Mouse (Mus musculus) mouse embryonic stem cell (cell line): ENCODE results near the gene Gm12789.
"Not testable (repeated sequence)": the region's sequence is repeated elsewhere in the genome, so short reads cannot be mapped to it uniquely, and the experiment has no call there.

Experiments
- in situ Hi-C, 2 experiments: fragments of 300-500 bp; cut with MboI; formaldehyde crosslinking; loops; 1 replicate in 1 of 2; 3 replicates in 1 of 2; pipeline ENCODE4 v1.14.3; 2019 to 2020; ENCODE audit warnings: low sequenced_read_pairs in 2 of 2, low pct_unique_long_range_greater_than_20kb in 1 of 2, mixed read lengths in 1 of 2; ENCODE audit not compliant: unreplicated experiment in 1 of 2

Gm12789 gene

DNA sequence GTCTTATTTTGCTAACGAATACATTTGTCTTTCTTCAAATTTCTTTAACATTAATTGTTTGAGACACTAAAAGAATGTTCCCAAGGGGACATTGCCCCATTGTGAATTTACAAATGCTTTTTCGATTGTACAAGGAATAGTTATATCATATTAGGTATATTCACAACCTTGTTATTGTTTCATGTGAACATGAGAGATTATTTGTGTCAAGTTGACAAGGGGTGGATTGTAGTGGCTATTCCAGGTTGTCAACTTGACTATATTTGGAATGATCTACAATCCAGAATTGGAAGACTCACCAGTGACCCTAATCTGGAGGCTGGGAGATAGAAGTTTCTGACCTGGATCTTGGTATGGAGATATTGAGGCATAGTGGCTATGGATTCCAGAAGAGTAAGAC, at the start of gene Gm12789:
Gm12789 (plus strand) TSS at position 301 of the 400 bp plus-strand sequence.
- in situ Hi-C loops = not testable (repeated sequence)

DNA sequence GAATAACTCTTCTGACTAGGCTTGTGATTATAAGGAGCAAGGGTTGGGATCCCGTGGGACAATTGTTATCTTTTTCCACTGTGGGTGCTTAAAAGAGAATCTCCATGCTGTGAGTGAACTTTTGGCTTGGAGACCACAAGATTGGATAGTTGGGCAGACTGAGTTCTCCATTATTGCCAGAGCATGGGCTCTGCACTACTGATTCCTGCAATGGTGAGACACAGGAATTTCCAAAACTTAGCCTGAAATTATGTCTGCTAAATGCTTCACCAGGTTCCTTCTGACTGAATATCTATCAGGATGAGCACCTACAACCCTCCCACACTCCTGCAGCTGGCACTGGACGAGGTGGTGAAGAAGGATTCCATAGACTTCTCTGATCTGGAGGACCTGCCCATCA, 46.3 kb upstream of the Gm12789 start, which contains the start of gene Gm12794:
Gm12794 (plus strand) TSS at position 301 of the 400 bp plus-strand sequence.
- in situ Hi-C loops = not testable (repeated sequence)

DNA sequence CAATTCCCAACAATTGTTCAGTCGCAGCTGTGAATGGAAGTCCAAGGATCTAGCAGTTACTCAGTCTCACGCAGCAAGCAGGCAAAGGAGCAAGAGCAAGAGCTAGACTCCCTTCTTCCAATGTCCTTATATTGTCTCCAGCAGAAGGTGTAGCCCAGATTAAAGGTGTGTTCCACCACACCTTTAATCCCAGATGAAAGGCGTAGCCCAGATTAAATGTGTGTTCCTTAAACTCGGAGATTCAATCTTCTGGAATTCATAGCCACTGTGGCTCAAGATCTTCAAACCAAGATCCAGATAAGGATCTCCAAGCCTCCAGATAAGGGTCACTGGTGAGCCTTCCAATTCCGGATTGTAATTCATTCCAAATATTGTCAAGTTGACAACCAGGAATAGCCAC, 5.5 kb upstream of the Gm12789 start, which contains the start of gene Gm12790:
Gm12790 (minus strand) TSS at position 101 of the 400 bp plus-strand sequence.
- in situ Hi-C loops = not testable (repeated sequence)

DNA sequence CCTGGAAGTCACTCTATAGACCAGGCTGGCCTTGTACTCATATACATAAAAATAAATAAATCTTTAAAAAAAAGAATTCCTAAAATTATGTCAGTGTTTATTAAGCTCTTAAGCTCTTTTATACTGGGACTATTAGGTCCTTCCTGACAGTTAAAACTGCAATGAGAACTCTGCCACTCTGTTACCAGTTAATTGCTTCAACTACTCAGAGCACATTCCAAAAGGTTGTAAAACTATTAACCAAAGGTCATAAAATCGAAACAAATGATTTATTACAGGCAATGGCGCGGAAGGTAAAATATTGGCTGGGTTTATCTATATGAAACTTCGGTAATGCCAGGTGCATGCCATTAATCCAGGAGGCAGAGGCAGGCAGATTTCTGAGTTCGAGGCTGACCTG, 748 bp upstream of the Gm12789 start:
- in situ Hi-C loops = no loop called here

DNA sequence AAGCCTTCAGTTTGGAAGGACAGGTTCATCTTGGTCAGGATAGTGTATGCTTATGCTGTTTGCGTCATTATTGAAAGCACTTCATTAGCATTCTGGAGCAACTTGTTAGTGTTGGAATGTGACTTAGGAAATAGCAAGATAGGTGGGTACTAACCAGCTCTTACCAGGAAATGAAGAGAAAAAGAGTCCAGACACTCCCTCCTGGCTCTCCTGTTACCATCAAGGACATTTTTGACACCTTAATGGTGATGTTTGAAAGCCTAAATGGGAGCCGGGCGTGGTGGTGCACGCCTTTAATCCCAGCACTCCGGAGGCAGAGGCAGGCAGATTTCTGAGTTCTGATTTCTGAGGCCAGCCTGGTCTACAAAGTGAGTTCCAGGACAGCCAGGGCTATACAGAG, 11.0 kb downstream of the Gm12789 start:
- in situ Hi-C loops = loop anchor here (5.0 to 10.0 kb wide), 3 partner anchors 135 to 343 kb away; no protein-coding TSS in a partner anchor

DNA sequence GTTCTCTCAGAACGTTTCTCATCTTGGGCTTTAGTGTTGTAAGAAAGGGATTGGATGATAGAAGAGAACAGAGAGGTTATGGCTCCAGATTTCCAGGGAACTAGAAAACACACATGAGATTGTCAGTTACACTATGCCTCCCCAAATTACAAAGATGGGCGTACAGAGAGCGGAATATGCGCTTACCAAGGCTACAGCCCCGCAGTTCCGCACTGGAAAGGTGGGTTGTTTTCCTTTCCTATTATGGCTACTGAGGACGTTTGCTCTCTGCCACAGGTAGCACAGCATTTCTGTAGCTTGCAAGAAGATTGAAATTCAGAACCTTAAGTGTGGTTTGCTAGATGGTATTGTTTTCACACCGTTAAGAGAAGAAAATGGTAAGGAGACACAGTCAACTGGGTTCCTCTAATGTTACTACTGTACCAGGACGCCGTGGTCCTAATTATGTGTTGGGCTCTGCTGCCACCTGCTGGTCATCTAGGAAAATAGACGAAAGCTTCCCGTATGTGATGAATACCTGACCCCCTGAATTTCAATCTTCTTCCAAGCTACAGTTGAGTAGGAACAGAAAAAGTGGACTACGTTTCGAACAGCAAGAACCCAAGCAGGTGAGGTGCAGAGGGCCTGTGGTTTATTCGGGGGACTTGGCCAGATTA, 12.0 kb downstream of the Gm12789 start:
- in situ Hi-C loops = loop anchor here (5.0 to 10.0 kb wide), 3 partner anchors 136 to 344 kb away; no protein-coding TSS in a partner anchor

DNA sequence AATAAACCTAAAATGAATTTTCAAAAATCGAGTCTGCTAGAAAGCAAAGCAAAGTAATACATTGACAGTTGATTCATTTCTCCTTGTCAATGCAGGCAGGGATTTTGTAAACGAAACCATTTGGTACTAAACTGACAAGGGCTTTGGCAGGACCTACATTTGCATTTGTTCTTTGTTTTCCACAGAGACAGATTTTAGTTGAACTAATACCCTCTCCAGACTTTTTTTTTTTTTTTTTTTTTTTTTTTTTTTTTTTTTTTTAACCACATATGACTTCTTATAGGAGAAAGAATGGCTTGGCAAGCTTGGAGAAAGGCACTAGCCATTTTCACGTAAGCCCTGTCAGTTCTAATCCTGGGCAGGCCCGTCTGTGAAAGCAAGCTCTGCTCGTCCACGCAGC, 40.2 kb downstream of the Gm12789 start:
- in situ Hi-C loops = no loop called here
